Mouse (Mus musculus) bone marrow macrophage, adult 2 months (primary cell): Measurements from ENCODE around the gene Ubash3b. TPM values are rescaled to one million over a fixed set of nuclear protein-coding genes. Genes with fewer than 3 reads are reported as not detected.

Experiments
- H3K27ac ChIP-seq: 2 replicates; pipeline ENCODE4 v1.5.1; 2012; ENCODE audit warnings: low read depth, low read length; ENCODE audit not compliant: insufficient read depth
- H3K4me1 ChIP-seq: 2 replicates; pipeline ENCODE4 v1.6.1; 2012; ENCODE audit warnings: low read length; ENCODE audit not compliant: control insufficient read depth, insufficient read depth
- H3K4me3 ChIP-seq: 2 replicates; pipeline ENCODE4 v1.5.1; 2012; ENCODE audit warnings: mild to moderate bottlenecking, low read length, moderate library complexity; ENCODE audit not compliant: insufficient read depth
- CTCF ChIP-seq: IDR thresholded peaks from 2 replicates; pipeline ENCODE4 v1.5.1; 2012; ENCODE audit warnings: low read depth, mild to moderate bottlenecking, low read length, moderate library complexity
- POLR2A ChIP-seq: IDR thresholded peaks from 2 replicates; pipeline ENCODE4 v1.6.1; 2012; ENCODE audit warnings: mild to moderate bottlenecking, low read depth, low read length, borderline replicate concordance
- polyA plus RNA-seq: library from polyadenylated mRNA; stranded (reverse); fragments of >200 nt; gene quantifications from 2 replicates; pipeline ENCODE4 v1.2.4, GENCODE M21; 2012; ENCODE audit not compliant: missing spikeins, insufficient read depth, insufficient read length

Gene Ubash3b
- polyA plus RNA-seq, 1 experiment: 19.7 TPM

DNA sequence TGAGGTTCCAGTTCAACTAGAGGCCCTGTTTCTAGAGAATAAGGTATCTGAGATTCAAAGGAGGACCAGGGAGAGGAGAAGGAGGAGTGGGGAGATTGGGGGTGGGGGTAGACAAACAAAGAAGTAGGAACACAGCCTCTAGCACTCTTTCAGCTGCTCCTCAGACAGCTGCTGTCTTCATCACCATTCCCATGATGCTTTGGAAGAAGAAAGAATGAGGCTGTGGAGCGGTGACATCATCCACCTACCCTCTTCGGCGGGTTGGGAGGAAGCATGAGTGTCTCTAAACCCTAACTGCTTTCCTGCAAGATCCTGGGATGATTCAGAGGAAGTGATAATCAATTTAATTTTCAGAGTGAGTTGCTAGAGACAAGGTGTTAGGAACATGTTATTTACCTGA, 112.7 kb downstream of the Ubash3b start:
- peak overlapping the region; percentile 37 for H3K27ac ChIP-seq
- no peak for TF ChIP-seq CTCF
- H3K4me3 ChIP-seq: no peak overlapping the region
- peaks cover 42% of the 10 kb centered on the region for H3K4me1 ChIP-seq

DNA sequence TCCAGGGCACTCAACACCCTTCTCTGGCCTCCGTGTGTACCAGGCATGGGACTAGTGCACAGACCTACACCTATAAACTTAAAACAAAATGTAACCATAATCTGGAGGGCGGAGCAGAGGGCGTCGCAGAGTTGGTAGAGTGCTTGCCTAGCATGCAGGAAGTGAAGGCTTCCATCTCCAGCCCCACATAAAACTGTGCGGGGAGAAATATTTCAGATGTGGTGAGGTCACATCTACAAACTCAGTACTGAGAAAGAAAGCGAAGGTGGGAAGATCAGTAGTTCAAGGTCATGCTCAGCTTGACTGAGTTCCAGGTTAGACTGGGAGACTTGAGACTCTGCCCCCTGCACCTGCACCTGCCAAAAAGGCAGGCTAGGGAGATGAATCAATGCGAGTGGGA, 113.3 kb downstream of the Ubash3b start:
- H3K27ac ChIP-seq: no peak overlapping the region
- H3K4me3 ChIP-seq: no peak overlapping the region
- TF ChIP-seq POLR2A (no peak), CTCF (no peak)
- H3K4me1 ChIP-seq: peaks cover 42% of the 10 kb centered on the region

DNA sequence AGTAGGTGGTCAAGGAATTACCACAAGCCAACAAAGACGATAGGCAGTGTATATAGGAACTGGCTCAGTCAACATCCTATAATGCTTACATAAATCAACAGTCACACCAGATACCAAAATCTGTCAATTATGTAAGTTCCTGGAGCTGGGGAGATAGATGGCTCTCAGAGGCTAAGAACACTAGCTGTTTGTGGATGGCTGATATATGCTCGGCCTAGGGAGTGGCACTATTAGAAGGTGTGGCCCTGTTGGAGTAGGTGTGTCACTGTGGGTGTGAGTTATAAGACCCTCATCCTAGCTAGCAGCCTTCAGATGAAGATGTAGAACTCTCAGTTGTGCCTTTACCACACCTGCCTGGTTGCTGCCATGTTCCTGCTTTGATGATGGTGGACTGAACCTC, 113.8 kb downstream of the Ubash3b start:
- Histone ChIP-seq H3K4me1 (peaks cover 41% of the 10 kb centered on the region), H3K27ac (no peak overlapping the region), H3K4me3 (no peak overlapping the region)
- no peak for TF ChIP-seq CTCF
- TF ChIP-seq POLR2A: no peak

DNA sequence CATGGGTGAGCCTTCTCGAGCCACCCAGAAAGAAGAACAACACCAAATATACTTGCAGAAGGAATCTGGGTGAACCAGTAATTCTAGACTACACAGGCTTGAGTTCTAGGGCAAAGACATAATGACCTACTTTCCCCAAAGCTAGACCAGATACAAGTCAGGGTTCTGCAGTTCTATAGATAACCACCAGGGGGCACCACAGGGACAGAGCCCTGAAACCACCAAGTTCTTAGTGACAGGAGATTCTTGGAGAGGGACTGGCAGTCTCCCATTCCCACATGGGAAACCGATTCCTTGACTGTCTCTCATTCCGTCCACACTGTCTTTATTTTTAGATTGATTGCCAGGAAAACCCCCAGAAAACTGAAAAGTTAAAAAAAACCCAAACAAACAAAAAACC, 116.9 kb downstream of the Ubash3b start:
- TF ChIP-seq POLR2A (no peak), CTCF (peak; percentile 54)
- no peak overlapping the region for H3K27ac ChIP-seq
- H3K4me3 ChIP-seq: no peak overlapping the region
- peaks cover 14% of the 10 kb centered on the region for H3K4me1 ChIP-seq

DNA sequence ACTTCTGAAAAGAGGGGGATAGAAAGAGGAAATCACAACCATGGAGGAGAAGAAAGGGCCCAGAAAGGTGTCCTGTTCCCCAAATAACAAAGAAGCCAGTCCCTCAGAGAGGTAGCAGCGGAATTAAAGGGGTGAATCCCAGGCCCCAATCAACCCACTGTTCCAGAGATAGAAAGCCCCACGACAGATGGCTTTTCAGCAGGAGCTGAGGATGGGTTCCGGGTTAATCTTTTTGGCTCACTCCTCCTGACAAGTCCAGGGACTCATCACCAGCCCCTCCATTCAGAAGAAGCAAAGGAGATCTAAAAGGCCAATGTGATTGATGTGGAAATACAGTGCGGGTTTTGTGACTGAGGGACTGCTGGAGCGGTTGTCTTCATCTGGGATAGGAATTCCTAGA, 117.9 kb downstream of the Ubash3b start:
- Histone ChIP-seq H3K4me3 (no peak overlapping the region), H3K4me1 (peaks cover 6% of the 10 kb centered on the region), H3K27ac (no peak overlapping the region)
- no peak for TF ChIP-seq POLR2A
- TF ChIP-seq CTCF: no peak

DNA sequence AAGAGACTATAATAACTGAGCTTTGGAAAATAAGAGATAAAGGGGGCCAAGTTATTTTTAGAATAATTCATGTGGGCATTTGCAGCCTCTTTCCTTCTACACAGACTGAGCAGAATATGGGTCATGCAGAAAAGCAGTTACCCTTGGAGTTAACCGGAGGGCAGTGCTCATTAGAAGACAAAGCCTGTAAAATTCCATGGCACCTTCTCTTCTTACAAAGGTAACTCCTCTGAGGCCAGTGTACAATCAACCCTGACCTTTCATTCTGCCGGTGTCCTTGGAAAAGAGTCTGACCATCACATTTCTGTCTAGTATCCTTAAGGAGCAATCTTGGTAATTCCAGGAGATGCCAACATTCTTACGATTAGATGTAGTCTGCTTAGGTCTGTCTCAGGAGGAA, 120.1 kb downstream of the Ubash3b start:
- TF ChIP-seq CTCF (no peak), POLR2A (no peak)
- Histone ChIP-seq H3K4me1 (no peaks in the 10 kb centered on the region), H3K27ac (no peak overlapping the region), H3K4me3 (no peak overlapping the region)

DNA sequence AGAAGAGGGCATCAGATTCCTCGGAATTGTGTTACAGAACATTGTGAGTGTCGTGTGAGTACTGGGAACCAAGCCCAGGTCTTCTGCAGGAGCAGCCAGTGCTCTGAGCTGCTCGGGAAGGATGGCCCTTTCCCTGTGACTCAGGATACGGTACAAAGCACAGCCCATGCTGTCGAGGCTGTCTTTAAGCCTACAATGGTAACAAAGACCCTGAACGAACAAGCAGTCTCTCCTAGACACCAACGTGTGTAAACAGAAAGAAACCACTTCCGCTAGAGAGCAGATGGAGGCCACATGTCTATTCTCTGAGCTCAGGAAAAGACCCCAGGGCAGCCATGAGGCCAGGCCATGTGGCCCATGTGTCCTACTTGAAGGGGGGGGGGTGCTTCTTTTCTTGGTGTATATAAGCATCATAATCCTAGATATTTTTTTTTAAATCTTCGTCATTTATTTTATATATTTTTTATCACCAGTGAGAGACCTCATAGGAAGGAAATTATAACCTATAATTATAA, 123.3 kb downstream of the Ubash3b start:
- Histone ChIP-seq H3K27ac (no peak overlapping the region), H3K4me3 (no peak overlapping the region), H3K4me1 (no peaks in the 10 kb centered on the region)
- no peak for TF ChIP-seq POLR2A
- TF ChIP-seq CTCF: no peak

DNA sequence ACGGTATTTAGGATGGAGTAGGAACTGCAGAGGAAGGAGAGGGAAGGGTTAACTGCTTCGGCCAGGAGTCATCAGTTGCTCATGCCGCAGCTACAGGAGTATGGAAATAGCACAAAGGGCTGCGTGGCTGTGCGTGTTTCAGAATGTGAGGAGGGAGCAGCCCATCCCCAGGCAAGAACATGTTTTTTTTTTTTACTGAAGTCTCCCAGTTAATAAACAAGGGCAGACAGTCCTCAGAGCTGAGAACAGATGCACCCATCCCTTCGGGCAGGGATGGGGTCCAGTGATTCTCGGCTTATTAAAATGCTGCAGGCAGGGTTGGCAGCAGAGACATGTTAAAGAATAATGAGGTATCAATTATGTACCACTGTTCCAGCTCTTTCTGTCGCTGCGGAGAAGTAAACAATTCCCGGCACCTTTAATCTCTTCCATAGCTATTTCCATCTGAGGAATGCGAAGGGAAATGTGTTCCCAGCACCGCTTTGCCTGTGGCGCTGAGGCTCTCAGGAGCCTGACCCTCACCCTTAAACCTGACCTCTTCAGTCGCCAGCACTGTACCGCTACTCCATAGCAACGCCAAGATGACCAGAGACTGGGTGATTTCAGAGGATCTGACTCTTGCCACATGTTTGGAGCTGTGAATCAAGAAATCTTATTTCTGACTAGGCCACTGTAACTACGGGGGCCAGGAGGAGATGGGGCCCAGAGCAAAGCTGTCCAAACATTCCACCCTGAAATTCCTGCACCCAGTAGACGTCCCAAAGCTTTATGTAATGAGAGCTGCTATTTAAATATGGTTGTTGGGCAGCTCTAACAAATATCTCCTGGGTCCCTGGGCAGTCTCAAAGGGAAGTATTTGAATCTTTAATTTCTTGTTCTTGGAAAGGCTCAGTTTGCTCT, 129.7 kb downstream of the Ubash3b start:
- H3K4me1 ChIP-seq: no peaks in the 10 kb centered on the region
- TF ChIP-seq POLR2A (no peak), CTCF (no peak)
- H3K27ac ChIP-seq: no peak overlapping the region
- H3K4me3 ChIP-seq: no peak overlapping the region

DNA sequence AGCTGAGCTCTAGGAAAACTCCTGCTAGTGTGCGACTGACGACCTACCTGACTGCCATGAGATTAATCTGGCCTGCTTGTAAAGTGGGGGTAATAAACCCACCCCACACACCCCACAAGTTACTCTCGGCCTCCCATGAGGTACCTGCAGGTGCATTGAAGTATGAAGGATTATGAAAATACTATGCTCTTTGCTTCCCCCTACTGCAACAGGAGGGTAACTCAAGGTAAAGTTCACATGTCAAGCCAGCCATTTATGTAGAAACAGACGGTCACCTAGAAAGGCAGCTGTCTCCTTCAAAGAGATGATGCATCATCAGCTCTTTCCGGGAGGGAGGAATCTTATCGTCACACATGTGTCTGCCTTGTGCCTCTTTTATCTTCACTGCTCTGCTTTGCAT, 131.7 kb downstream of the Ubash3b start:
- no peak for TF ChIP-seq POLR2A
- no peak for TF ChIP-seq CTCF
- H3K4me3 ChIP-seq: no peak overlapping the region
- H3K27ac ChIP-seq: no peak overlapping the region
- H3K4me1 ChIP-seq: no peaks in the 10 kb centered on the region

DNA sequence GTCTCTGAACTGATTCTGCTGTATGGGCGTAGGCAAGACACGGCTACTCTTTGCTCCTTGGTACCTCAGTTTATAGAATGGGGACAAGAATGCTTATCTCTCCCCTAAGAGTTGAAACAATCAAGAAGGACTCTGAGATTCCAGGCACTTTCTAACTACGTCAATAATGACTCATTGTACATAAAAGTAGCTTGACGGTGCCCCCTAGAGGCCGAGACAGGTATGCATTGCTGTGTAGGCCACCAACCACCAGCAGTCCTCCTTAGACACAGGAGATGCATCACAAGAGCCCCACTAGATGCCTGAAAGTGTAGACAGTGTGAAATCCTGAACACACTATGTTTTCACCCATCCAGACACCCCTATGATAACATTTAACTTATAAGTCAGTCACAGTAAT, 133.0 kb downstream of the Ubash3b start:
- H3K27ac ChIP-seq: no peak overlapping the region
- H3K4me3 ChIP-seq: no peak overlapping the region
- no peaks in the 10 kb centered on the region for H3K4me1 ChIP-seq
- TF ChIP-seq POLR2A (no peak), CTCF (peak; percentile 54; the same call in 1 of the 2 replicates)

DNA sequence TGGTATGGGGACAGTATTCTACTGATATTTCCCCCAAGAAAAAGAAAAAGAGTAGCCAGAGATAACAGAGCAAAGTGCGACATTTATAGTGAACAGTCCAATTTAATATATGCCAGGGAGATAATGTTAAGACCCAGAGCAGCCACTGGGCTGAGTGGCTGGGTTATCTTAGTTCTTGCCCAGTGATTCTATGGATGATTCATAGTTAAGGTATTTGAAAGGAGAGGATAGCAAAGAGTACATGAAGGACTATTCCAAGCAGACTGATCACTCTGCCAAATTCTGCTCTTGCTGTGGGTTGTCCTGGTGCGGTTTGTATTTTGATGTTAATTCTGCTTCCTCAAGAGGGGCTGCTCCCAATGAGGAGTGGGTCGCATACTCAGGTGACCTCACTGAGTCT, 139.8 kb downstream of the Ubash3b start:
- TF ChIP-seq CTCF (no peak), POLR2A (no peak)
- no peak overlapping the region for H3K27ac ChIP-seq
- no peaks in the 10 kb centered on the region for H3K4me1 ChIP-seq
- H3K4me3 ChIP-seq: no peak overlapping the region
